Mouse (Mus musculus) cerebellum, postnatal 10 days (tissue): ENCODE data around the gene Nelfb.

Experiments used
- DNase-seq, 2 experiments: peaks; one replicate each; pipeline ENCODE4 v3.0.0; 2021; ENCODE audit warnings: mixed read lengths in 2 of 2

The Nelfb gene

GRCm38 (mm10) chr2:25229582-25229981 lies 18.3 kb upstream of the Nelfb start:
- DNase-seq: no peak

GRCm38 (mm10) chr2:25228995-25229530 lies 17.8 kb upstream of the Nelfb start:
- DNase-seq: peak in 1 of 2 experiments; percentile 26

GRCm38 (mm10) chr2:25228431-25228889 lies 17.2 kb upstream of the Nelfb start:
- DNase-seq: peak; percentile 91 to 94

GRCm38 (mm10) chr2:25227406-25227805 lies 16.1 kb upstream of the Nelfb start:
- no peak for DNase-seq

- peak; percentile 33 to 63 for DNase-seq
These were observed 15.6 kb upstream of the Nelfb start for GRCm38 (mm10) chr2:25226864-25227263.

GRCm38 (mm10) chr2:25225811-25226379 lies 14.6 kb upstream of the Nelfb start:
- DNase-seq: no peak

GRCm38 (mm10) chr2:25224766-25225752 lies 13.8 kb upstream of the Nelfb start:
- peak; percentile 98 to 99 for DNase-seq

- DNase-seq: no peak
These were observed 13.1 kb upstream of the Nelfb start, which contains the start of gene Tubb4b for GRCm38 (mm10) chr2:25224492-25224765. TSS of gene Tubb4b (minus strand) at chr2:25224702.

GRCm38 (mm10) chr2:25223681-25224491 lies 12.6 kb upstream of the Nelfb start:
- DNase-seq: peak; percentile 77 to 82

- no peak for DNase-seq
These were observed 10.1 kb upstream of the Nelfb start for GRCm38 (mm10) chr2:25221331-25221772.

- no peak for DNase-seq
These were observed 7.2 kb upstream of the Nelfb start, which contains the start of gene Fam166a for GRCm38 (mm10) chr2:25218445-25218844. TSS of gene Fam166a (plus strand) at chr2:25218745.

GRCm38 (mm10) chr2:25217666-25218065 lies 6.4 kb upstream of the Nelfb start:
- no peak for DNase-seq

- DNase-seq: no peak
These were observed 3.2 kb upstream of the Nelfb start, which contains the start of gene Stpg3 for GRCm38 (mm10) chr2:25214444-25214843. TSS of gene Stpg3 (minus strand) at chr2:25214637.

- DNase-seq: no peak
These were observed 2.1 kb upstream of the Nelfb start for GRCm38 (mm10) chr2:25213266-25213865.

GRCm38 (mm10) chr2:25210686-25211085 lies 603 bp downstream of the Nelfb start:
- no peak for DNase-seq

GRCm38 (mm10) chr2:25207593-25207992 lies 3.7 kb downstream of the Nelfb start:
- no peak for DNase-seq

- peak; percentile 37 to 56 for DNase-seq
These were observed 7.6 kb downstream of the Nelfb start for GRCm38 (mm10) chr2:25203631-25204214.

GRCm38 (mm10) chr2:25200631-25201030 lies 10.7 kb downstream of the Nelfb start:
- DNase-seq: no peak

GRCm38 (mm10) chr2:25197946-25198345 lies 13.3 kb downstream of the Nelfb start:
- no peak for DNase-seq

GRCm38 (mm10) chr2:25197191-25197590 lies 14.1 kb downstream of the Nelfb start:
- DNase-seq: no peak

- no peak for DNase-seq
These were observed 14.9 kb downstream of the Nelfb start, which contains the start of gene Tor4a for GRCm38 (mm10) chr2:25196172-25196954. TSS of gene Tor4a (minus strand) at chr2:25196886.
